Mouse (Mus musculus) spleen, adult 2 months (tissue): ENCODE data around the gene Eral1. TPM values are rescaled to one million over a fixed set of nuclear protein-coding genes. Genes with fewer than 3 reads are reported as not detected.

Experiments
- DNase-seq, 2 experiments: peaks; one replicate each; pipeline versions ENCODE4 v3.0.0 to v3.0.0-alpha.2; 2012 to 2021; ENCODE audit warnings: low spot score in 2 of 2, low read depth in 1 of 2
- H3K27ac ChIP-seq: fragments of 200-500 bp; 2 replicates; pipeline ENCODE4 v1.5.1; 2012; ENCODE audit warnings: low read length, inconsistent platforms; ENCODE audit not compliant: insufficient read depth
- H3K27me3 ChIP-seq: fragments of 200-500 bp; 2 replicates; pipeline ENCODE4 v1.6.1; 2012; ENCODE audit warnings: mild to moderate bottlenecking, moderate library complexity, low read length, inconsistent platforms; ENCODE audit not compliant: control insufficient read depth, insufficient read depth
- H3K36me3 ChIP-seq: fragments of 200-500 bp; 2 replicates; pipeline ENCODE4 v1.6.1; 2012; ENCODE audit warnings: mild to moderate bottlenecking, low read length, inconsistent platforms; ENCODE audit not compliant: control insufficient read depth, insufficient read depth
- H3K4me1 ChIP-seq: fragments of 200-500 bp; 2 replicates; pipeline ENCODE4 v1.6.1; 2011; ENCODE audit warnings: inconsistent platforms; ENCODE audit not compliant: control insufficient read depth, insufficient read depth, insufficient read length
- H3K4me3 ChIP-seq: fragments of 200-500 bp; 2 replicates; pipeline ENCODE4 v1.5.1; 2011; ENCODE audit warnings: mild to moderate bottlenecking, inconsistent platforms; ENCODE audit not compliant: insufficient read depth, insufficient read length; ENCODE audit errors: extremely low read depth
- CTCF ChIP-seq: fragments of 200-500 bp; IDR thresholded peaks from 2 replicates; pipeline ENCODE4 v1.5.1; 2011; ENCODE audit warnings: mild to moderate bottlenecking, inconsistent platforms; ENCODE audit not compliant: insufficient read depth, insufficient read length, insufficient replicate concordance; ENCODE audit errors: extremely low read depth
- POLR2A ChIP-seq: fragments of 200-500 bp; IDR thresholded peaks from 2 replicates; pipeline ENCODE4 v1.6.1; 2011; ENCODE audit warnings: low read depth, low read length, inconsistent platforms
- WGBS: fragments of 180-500 bp; shearing (Covaris S2); methylation state at CpG from one replicate; pipeline ENCODE4 v1.1.7; 2018; 5-methylcytosine and 5-hydroxymethylcytosine counted together
- polyA plus RNA-seq: library from polyadenylated mRNA; depleted of rRNA; stranded (reverse); fragments of >200 nt; gene quantifications from 2 replicates; pipeline ENCODE4 v1.2.3, GENCODE M21; 2012

The Eral1 gene
- polyA plus RNA-seq, 1 experiment = 21.4 TPM

GRCm38 (mm10) chr11:78119898-78120297, 39.7 kb upstream of the Eral1 start:
- Histone ChIP-seq H3K36me3 (no peaks in the 10 kb centered on the region), H3K4me1 (peaks cover 6% of the 10 kb centered on the region), H3K27me3 (no peaks in the 10 kb centered on the region), H3K4me3 (no peak overlapping the region), H3K27ac (no peak overlapping the region)
- DNase-seq = no peak
- TF ChIP-seq POLR2A = no peak
- TF ChIP-seq CTCF = no peak
- 32% methylated on average over 8 of the region's 8 CpGs for WGBS

GRCm38 (mm10) chr11:78118467-78118866, 38.3 kb upstream of the Eral1 start:
- Histone ChIP-seq H3K4me3 (no peak overlapping the region), H3K27me3 (no peaks in the 10 kb centered on the region), H3K27ac (no peak overlapping the region), H3K36me3 (no peaks in the 10 kb centered on the region), H3K4me1 (peaks cover 6% of the 10 kb centered on the region)
- TF ChIP-seq POLR2A = no peak
- TF ChIP-seq CTCF = no peak
- DNase-seq = no peak

- H3K4me3 ChIP-seq = no peak overlapping the region; the same call in 1 of the 2 replicates
Observed at GRCm38 (mm10) chr11:78116146-78116410, 35.9 kb upstream of the Eral1 start.

GRCm38 (mm10) chr11:78115367-78116145, 35.4 kb upstream of the Eral1 start:
- H3K27ac ChIP-seq = no peak overlapping the region; the same call in 1 of the 2 replicates

More at GRCm38 (mm10) chr11:78116146-78116410, 35.9 kb upstream of the Eral1 start:
- TF ChIP-seq POLR2A = no peak
- TF ChIP-seq CTCF = no peak
- Histone ChIP-seq H3K27me3 (no peaks in the 10 kb centered on the region), H3K36me3 (no peaks in the 10 kb centered on the region), H3K4me1 (peaks cover 6% of the 10 kb centered on the region), H3K27ac (no peak overlapping the region)
- no peak for DNase-seq
- WGBS = 27% methylated on average over 5 of the region's 5 CpGs

GRCm38 (mm10) chr11:78114676-78115366, 34.6 kb upstream of the Eral1 start:
- peak overlapping the region; percentile 65; the same call in 1 of the 2 replicates for H3K4me3 ChIP-seq
- TF ChIP-seq CTCF = no peak
- TF ChIP-seq POLR2A = no peak
- 24% methylated on average over 19 of the region's 19 CpGs for WGBS
- no peak for DNase-seq
- no peaks in the 10 kb centered on the region for H3K36me3 ChIP-seq
- peaks cover 6% of the 10 kb centered on the region for H3K4me1 ChIP-seq
- H3K27me3 ChIP-seq = no peaks in the 10 kb centered on the region
- H3K27ac ChIP-seq = no peak overlapping the region; the same call in 1 of the 2 replicates

More at GRCm38 (mm10) chr11:78115367-78116145, 35.4 kb upstream of the Eral1 start:
- DNase-seq = peak in 1 of 2 experiments; percentile 59
- 1% methylated on average over 37 of the region's 37 CpGs for WGBS
- H3K4me3 ChIP-seq = peak overlapping the region; percentile 65
- TF ChIP-seq CTCF = no peak
- no peak for TF ChIP-seq POLR2A
- H3K4me1 ChIP-seq = peaks cover 6% of the 10 kb centered on the region
- no peaks in the 10 kb centered on the region for H3K27me3 ChIP-seq
- H3K36me3 ChIP-seq = no peaks in the 10 kb centered on the region

GRCm38 (mm10) chr11:78113616-78114015, 33.4 kb upstream of the Eral1 start:
- 90% methylated on average over 2 of the region's 2 CpGs for WGBS
- H3K4me1 ChIP-seq = peaks cover 6% of the 10 kb centered on the region
- H3K27ac ChIP-seq = no peak overlapping the region
- no peak for DNase-seq
- no peaks in the 10 kb centered on the region for H3K27me3 ChIP-seq
- TF ChIP-seq CTCF = no peak
- no peak for TF ChIP-seq POLR2A
- H3K4me3 ChIP-seq = no peak overlapping the region
- no peaks in the 10 kb centered on the region for H3K36me3 ChIP-seq

- Histone ChIP-seq H3K4me3 (no peak overlapping the region), H3K27ac (no peak overlapping the region), H3K4me1 (no peaks in the 10 kb centered on the region), H3K27me3 (no peaks in the 10 kb centered on the region), H3K36me3 (no peaks in the 10 kb centered on the region; the same call in 1 of the 2 replicates)
- no peak for DNase-seq
- TF ChIP-seq CTCF (no peak), POLR2A (no peak)
- WGBS = 92% methylated on average over 5 of the region's 5 CpGs
Observed at GRCm38 (mm10) chr11:78104501-78104900, 24.3 kb upstream of the Eral1 start.
